Mouse (Mus musculus) layer of hippocampus, postnatal 36 days (tissue): ENCODE results near the gene Strn4. TPM values are rescaled to one million over a fixed set of nuclear protein-coding genes. Genes with fewer than 3 reads are reported as not detected.

Experiments
- DNase-seq, 2 experiments: peaks; one replicate each; pipeline ENCODE4 v3.0.0; 2022
- total RNA-seq, 2 experiments: library from RNA; stranded (reverse); gene quantifications; 2 replicates each; pipeline ENCODE4 v1.2.3; 2021

Gene Strn4
- total RNA-seq, result 100 to 1,000 TPM; 288 to 292 TPM

- DNase-seq, result no peak
Observed at GRCm38 (mm10) chr7:16815351-16815941, at the start of gene Strn4. Gene Strn4 (plus strand): TSS chr7:16815889.

- DNase-seq, result no peak
Observed at GRCm38 (mm10) chr7:16766443-16766842, 49.2 kb upstream of the Strn4 start.

GRCm38 (mm10) chr7:16775888-16776287, 39.8 kb upstream of the Strn4 start:
- DNase-seq, result no peak

- DNase-seq, result no peak
Observed at GRCm38 (mm10) chr7:16780076-16780475, 35.6 kb upstream of the Strn4 start.

GRCm38 (mm10) chr7:16780825-16781554, 34.7 kb upstream of the Strn4 start, which contains the start of gene Slc1a5:
Gene Slc1a5 (plus strand): TSS chr7:16781340.
- peak; percentile 59 to 61 for DNase-seq

GRCm38 (mm10) chr7:16781555-16781815, 34.2 kb upstream of the Strn4 start:
- no peak for DNase-seq

GRCm38 (mm10) chr7:16781816-16782554, 33.7 kb upstream of the Strn4 start:
- DNase-seq, result no peak

GRCm38 (mm10) chr7:16782555-16783125, 33.0 kb upstream of the Strn4 start:
- no peak for DNase-seq

- no peak for DNase-seq
Observed at GRCm38 (mm10) chr7:16783224-16783688, 32.4 kb upstream of the Strn4 start.

- no peak for DNase-seq
Observed at GRCm38 (mm10) chr7:16783758-16784415, 31.8 kb upstream of the Strn4 start.

- no peak for DNase-seq
Observed at GRCm38 (mm10) chr7:16784498-16784976, 31.2 kb upstream of the Strn4 start.

- no peak for DNase-seq
Observed at GRCm38 (mm10) chr7:16785541-16786083, 30.1 kb upstream of the Strn4 start.

- DNase-seq, result no peak
Observed at GRCm38 (mm10) chr7:16792316-16792715, 23.4 kb upstream of the Strn4 start.

- no peak for DNase-seq
Observed at GRCm38 (mm10) chr7:16793010-16793725, 22.5 kb upstream of the Strn4 start.

- DNase-seq, result no peak
Observed at GRCm38 (mm10) chr7:16794886-16795285, 20.8 kb upstream of the Strn4 start.

- DNase-seq, result no peak
Observed at GRCm38 (mm10) chr7:16804409-16805028, 11.2 kb upstream of the Strn4 start.

GRCm38 (mm10) chr7:16807936-16808335, 7.8 kb upstream of the Strn4 start:
- no peak for DNase-seq

- no peak for DNase-seq
Observed at GRCm38 (mm10) chr7:16808647-16809046, 7.0 kb upstream of the Strn4 start.

GRCm38 (mm10) chr7:16809739-16810138, 6.0 kb upstream of the Strn4 start:
- DNase-seq, result peak; percentile 73

GRCm38 (mm10) chr7:16810399-16810919, 5.2 kb upstream of the Strn4 start:
- DNase-seq, result no peak
